Mouse (Mus musculus) liver, postnatal 0 days (tissue): ENCODE measurements at regions not wholly inside any gene's neighbourhood (a gene's known extent, or its start where the extent isn't known, plus 50 kb on each side); places are given as distances from the start of the nearest gene placed in this dataset.
A peak's percentile ranks its signal among the peaks of the same experiment; 100 is the strongest.

Experiments
- ATAC-seq: fragments of 200-750 bp; cut with Nextera tagmentation; 2 replicates; pipeline ENCODE4 v1.8.0; 2017; ENCODE audit warnings: mild to moderate bottlenecking, moderate library complexity
- DNase-seq: peaks from one replicate; pipeline ENCODE4 v3.0.0-alpha.2; 2016
- H3K27ac ChIP-seq: fragments of 300-500 bp; sonication (generic); 2 replicates; pipeline ENCODE4 v1.5.1; 2014; ENCODE audit warnings: antibody characterized with exemption, moderate library complexity, mild to moderate bottlenecking, low read depth
- H3K27me3 ChIP-seq: fragments of 300-500 bp; sonication (generic); 2 replicates; pipeline ENCODE4 v1.6.1; 2014; ENCODE audit warnings: low read length, control low read depth, mixed read lengths; ENCODE audit not compliant: insufficient read depth
- H3K36me3 ChIP-seq: fragments of 300-500 bp; sonication (generic); replicated peaks from 2 replicates; pipeline ENCODE4 v1.6.1; 2014; ENCODE audit warnings: mild to moderate bottlenecking, control low read depth, low read length, moderate library complexity, mixed read lengths; ENCODE audit not compliant: insufficient read depth
- H3K4me1 ChIP-seq: fragments of 300-500 bp; sonication (generic); 2 replicates; pipeline ENCODE4 v1.6.1; 2014; ENCODE audit warnings: antibody characterized with exemption, mild to moderate bottlenecking, control low read depth; ENCODE audit not compliant: insufficient read depth
- H3K4me2 ChIP-seq: fragments of 300-500 bp; sonication (generic); 2 replicates; pipeline ENCODE4 v1.6.1; 2014; ENCODE audit warnings: low read depth, mild to moderate bottlenecking, low read length, moderate library complexity, mixed read lengths
- H3K4me3 ChIP-seq: fragments of 300-500 bp; sonication (generic); 2 replicates; pipeline ENCODE4 v1.5.1; 2014; ENCODE audit warnings: low read depth, low read length
- H3K9ac ChIP-seq: fragments of 300-500 bp; sonication (generic); replicated peaks from 2 replicates; pipeline ENCODE4 v1.6.1; 2014; ENCODE audit warnings: mild to moderate bottlenecking, moderate library complexity
- H3K9me3 ChIP-seq: fragments of 300-500 bp; sonication (generic); 2 replicates; pipeline ENCODE4 v1.6.1; 2016; ENCODE audit warnings: mild to moderate bottlenecking, control low read depth, low read length, mixed read lengths
- CTCF ChIP-seq: sonication (generic); IDR thresholded peaks from 2 replicates; pipeline ENCODE4 v1.5.1; 2016; ENCODE audit warnings: antibody characterized with exemption, low read depth
- EP300 ChIP-seq: IDR thresholded peaks from 2 replicates; pipeline ENCODE4 v1.6.1; 2016; ENCODE audit warnings: antibody characterized with exemption, low read depth, mild to moderate bottlenecking
- WGBS: fragments of 180-500 bp; shearing (Covaris S2); extraction: QIAGEN DNeasy Blood & Tissue Kit; methylation state at CpG from one replicate; pipeline ENCODE4 v1.1.7; 2014; ENCODE audit not compliant: insufficient replicate concordance; 5-methylcytosine and 5-hydroxymethylcytosine counted together

- DNase-seq: no peak
- H3K9me3 ChIP-seq: no peaks in the 10 kb centered on the region
- H3K4me3 ChIP-seq: no peak overlapping the region
- H3K36me3 ChIP-seq: no peaks in the 10 kb centered on the region
- no peak overlapping the region for H3K4me2 ChIP-seq
- no peak overlapping the region for H3K27ac ChIP-seq
- 72% methylated on average over 23 of the region's 23 CpGs for WGBS
- peaks cover 4% of the 10 kb centered on the region; the same call in 1 of the 2 replicates for H3K4me1 ChIP-seq
- H3K9ac ChIP-seq: no peak overlapping the region
- H3K27me3 ChIP-seq: no peaks in the 10 kb centered on the region
- no peak for ATAC-seq
- TF ChIP-seq CTCF (no peak), EP300 (no peak)
Observed at GRCm38 (mm10) chr14:60533452-60534224, 100.2 kb upstream of the Spata13 start.

- Histone ChIP-seq H3K9ac (no peak overlapping the region), H3K27ac (no peak overlapping the region), H3K4me1 (no peaks in the 10 kb centered on the region), H3K36me3 (no peaks in the 10 kb centered on the region), H3K4me2 (no peak overlapping the region), H3K9me3 (no peaks in the 10 kb centered on the region), H3K4me3 (no peak overlapping the region), H3K27me3 (no peaks in the 10 kb centered on the region)
- DNase-seq (no peak), ATAC-seq (no peak)
- 88% methylated on average over 2 of the region's 2 CpGs for WGBS
- TF ChIP-seq EP300 (no peak), CTCF (peak; percentile 36; the same call in 1 of the 2 replicates)
Observed at GRCm38 (mm10) chr14:60539040-60539439, 94.8 kb upstream of the Spata13 start.

- Histone ChIP-seq H3K4me2 (no peak overlapping the region), H3K27me3 (no peaks in the 10 kb centered on the region), H3K9me3 (no peaks in the 10 kb centered on the region), H3K9ac (no peak overlapping the region), H3K36me3 (no peaks in the 10 kb centered on the region), H3K27ac (no peak overlapping the region), H3K4me1 (no peaks in the 10 kb centered on the region), H3K4me3 (no peak overlapping the region)
- WGBS: 81% methylated on average over 4 of the region's 4 CpGs
- no peak for DNase-seq
- ATAC-seq: no peak
- TF ChIP-seq EP300 (no peak), CTCF (no peak)
Observed at GRCm38 (mm10) chr14:60540111-60540510, 93.7 kb upstream of the Spata13 start.

- ATAC-seq (no peak), DNase-seq (no peak)
- Histone ChIP-seq H3K36me3 (no peaks in the 10 kb centered on the region), H3K9me3 (no peaks in the 10 kb centered on the region), H3K4me3 (no peak overlapping the region), H3K4me2 (no peak overlapping the region), H3K27ac (no peak overlapping the region), H3K27me3 (no peaks in the 10 kb centered on the region), H3K9ac (no peak overlapping the region), H3K4me1 (no peaks in the 10 kb centered on the region)
- 71% methylated on average over 5 of the region's 5 CpGs for WGBS
- TF ChIP-seq CTCF (no peak), EP300 (no peak)
Observed at GRCm38 (mm10) chr14:60541596-60541995, 92.2 kb upstream of the Spata13 start.

GRCm38 (mm10) chr14:60544767-60545166 is 89.0 kb upstream of the Spata13 start:
- no peak overlapping the region for H3K4me3 ChIP-seq
- no peaks in the 10 kb centered on the region for H3K27me3 ChIP-seq
- TF ChIP-seq CTCF (no peak), EP300 (no peak)
- H3K9ac ChIP-seq: no peak overlapping the region
- no peak overlapping the region for H3K27ac ChIP-seq
- no peaks in the 10 kb centered on the region for H3K36me3 ChIP-seq
- H3K4me1 ChIP-seq: no peaks in the 10 kb centered on the region
- DNase-seq (no peak), ATAC-seq (no peak)
- H3K4me2 ChIP-seq: no peak overlapping the region
- no peaks in the 10 kb centered on the region for H3K9me3 ChIP-seq

GRCm38 (mm10) chr14:60554222-60554740 is 79.5 kb upstream of the Spata13 start:
- no peaks in the 10 kb centered on the region for H3K36me3 ChIP-seq
- H3K9ac ChIP-seq: no peak overlapping the region
- H3K4me3 ChIP-seq: no peak overlapping the region
- no peak for TF ChIP-seq EP300
- TF ChIP-seq CTCF: no peak
- H3K27ac ChIP-seq: no peak overlapping the region
- DNase-seq: no peak
- WGBS: 43% methylated on average over 6 of the region's 6 CpGs
- ATAC-seq: no peak
- no peaks in the 10 kb centered on the region; the same call in 1 of the 2 replicates for H3K4me1 ChIP-seq
- 0 out of 2 replicates have a peak overlapping the region, but pooled peaks have one; percentile 9 for H3K4me2 ChIP-seq
- H3K27me3 ChIP-seq: no peaks in the 10 kb centered on the region
- no peaks in the 10 kb centered on the region for H3K9me3 ChIP-seq
